Mouse (Mus musculus) lung, adult 2 months (tissue): ENCODE measurements around the gene Pcsk5.

Experiments
- CTCF ChIP-seq: fragments of 200-500 bp; IDR thresholded peaks from 2 replicates; pipeline ENCODE4 v1.5.1; 2011; ENCODE audit warnings: mild to moderate bottlenecking, low read length, control low read depth; ENCODE audit not compliant: insufficient read depth
- POLR2A ChIP-seq: fragments of 200-500 bp; IDR thresholded peaks from 2 replicates; pipeline ENCODE4 v1.6.1; 2011; ENCODE audit warnings: low read depth, mild to moderate bottlenecking, control low read depth, low read length, borderline replicate concordance; ENCODE audit errors: extremely low read depth

DNA sequence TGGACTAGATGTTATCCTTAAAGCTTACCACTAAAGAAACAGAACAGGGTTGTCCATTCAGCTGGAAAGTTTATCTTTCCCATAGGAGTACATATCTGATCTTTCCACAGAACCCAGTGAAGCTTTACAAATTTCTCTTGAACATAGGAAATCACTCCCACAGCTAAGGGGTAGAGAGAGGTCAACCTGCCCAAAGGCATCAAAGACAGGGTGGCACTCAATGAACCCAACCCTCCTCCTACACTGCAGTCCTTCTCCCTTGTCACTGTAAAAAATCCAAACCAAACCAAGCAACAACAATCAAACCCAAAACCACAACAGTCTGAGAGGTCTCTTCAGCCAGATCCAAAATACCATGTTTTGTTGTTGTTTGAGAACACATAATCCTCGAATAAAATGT is 311.9 kb downstream of the Pcsk5 start:
- TF ChIP-seq CTCF = no peak
- no peak for TF ChIP-seq POLR2A
